Comparison of ENCODE assay signal across 17 mouse cellular contexts in genomic region chr4:154204532-154204931, GRCm38 (mm10). TPM values are rescaled to one million over a fixed set of nuclear protein-coding genes. Genes with fewer than 3 reads are reported as not detected.
DNase-seq lines count a peak whose midpoint lies in the region; ATAC-seq lines count a peak whose summit lies in the region.
"Had no signal": no experiment of that assay in that cellular context is flagged by ENCODE, and none has a peak within 500 bp of the region (broad histone marks: within the 10 kb centered on the region; RNA-seq: fewer than 3 reads in every experiment).

No protein-coding gene starts in this region.

- DNase-seq in hindbrain, embryonic 10.5 days (ENCODE audit: low spot score), result no peak
- no peak for DNase-seq in midbrain, embryonic 10.5 days (ENCODE audit: low spot score)
- DNase-seq in cerebellum, adult 8-10 months, result peak; percentile 87
- DNase-seq in embryonic facial prominence, embryonic 14.5 days (ENCODE audit: low spot score), result no peak
- no peak for DNase-seq in layer of hippocampus, postnatal 14 days (ENCODE audit: low spot score in 2 of 2)
- DNase-seq in right cerebral cortex, postnatal 36 days (ENCODE audit: low spot score in 2 of 2), result no peak
- DNase-seq: kidney, adult 8-10 months; layer of hippocampus, adult 9-11 months; lung, adult 2 months; thymus, adult 2 months had no signal

- no peaks in the 10 kb centered on the region; the same call in 1 of the 2 replicates for H3K27me3 ChIP-seq in hindbrain, embryonic 10.5 days (ENCODE audit: insufficient read depth, poor library complexity, severe bottlenecking)
- H3K27me3 ChIP-seq in hindbrain, embryonic 12.5 days, result no peaks in the 10 kb centered on the region
- no peaks in the 10 kb centered on the region for H3K27me3 ChIP-seq in midbrain, embryonic 10.5 days (ENCODE audit: low read depth, poor library complexity, severe bottlenecking)
- no peaks in the 10 kb centered on the region for H3K27me3 ChIP-seq in midbrain, embryonic 15.5 days (replicated peaks)
- no peaks in the 10 kb centered on the region for H3K27me3 ChIP-seq in embryonic facial prominence, embryonic 14.5 days (replicated peaks; ENCODE audit: control insufficient read depth, insufficient read depth, low read length)
- H3K27me3 ChIP-seq: embryonic facial prominence, embryonic 12.5 days; forebrain, embryonic 12.5 days; neural tube, embryonic 15.5 days had no signal

- no peaks in the 10 kb centered on the region for H3K36me3 ChIP-seq in hindbrain, embryonic 10.5 days
- no peaks in the 10 kb centered on the region for H3K36me3 ChIP-seq in hindbrain, embryonic 12.5 days
- H3K36me3 ChIP-seq in midbrain, embryonic 10.5 days, result no peaks in the 10 kb centered on the region
- H3K36me3 ChIP-seq in midbrain, embryonic 15.5 days (replicated peaks), result no peaks in the 10 kb centered on the region
- no peaks in the 10 kb centered on the region for H3K36me3 ChIP-seq in embryonic facial prominence, embryonic 14.5 days (ENCODE audit: control insufficient read depth, insufficient read depth, low read length)
- H3K36me3 ChIP-seq: embryonic facial prominence, embryonic 12.5 days; forebrain, embryonic 12.5 days; neural tube, embryonic 15.5 days had no signal

- H3K9ac ChIP-seq in hindbrain, embryonic 12.5 days, result no peak overlapping the region
- H3K9ac ChIP-seq in midbrain, embryonic 15.5 days, result no peak overlapping the region
- H3K9ac ChIP-seq in embryonic facial prominence, embryonic 14.5 days (ENCODE audit: low read depth, low read length), result peak overlapping the region; percentile 22; the same call in 1 of the 2 replicates
- H3K9ac ChIP-seq: embryonic facial prominence, embryonic 12.5 days; forebrain, embryonic 12.5 days; neural tube, embryonic 15.5 days had no signal

- 80% methylated on average over 7 of the region's 7 CpGs for WGBS in hindbrain, embryonic 10.5 days
- 76% methylated on average over 7 of the region's 7 CpGs for WGBS in hindbrain, embryonic 12.5 days
- WGBS in midbrain, embryonic 10.5 days, result 82% methylated on average over 7 of the region's 7 CpGs
- 77% methylated on average over 7 of the region's 7 CpGs for WGBS in midbrain, embryonic 15.5 days
- WGBS in embryonic facial prominence, embryonic 14.5 days, result 76% methylated on average over 7 of the region's 7 CpGs

- H3K4me2 ChIP-seq in hindbrain, embryonic 12.5 days (replicated peaks), result no peak overlapping the region
- H3K4me2 ChIP-seq in midbrain, embryonic 15.5 days, result no peak overlapping the region
- H3K4me2 ChIP-seq in embryonic facial prominence, embryonic 14.5 days (ENCODE audit: low read depth, low read length), result no peak overlapping the region
- H3K4me2 ChIP-seq: embryonic facial prominence, embryonic 12.5 days; forebrain, embryonic 12.5 days; neural tube, embryonic 15.5 days had no signal

- no peak for ATAC-seq in hindbrain, embryonic 12.5 days (ENCODE audit: low FRiP score)
- no peak for ATAC-seq in midbrain, embryonic 15.5 days (replicated peaks)
- no peak for ATAC-seq in embryonic facial prominence, embryonic 14.5 days (ENCODE audit: low read depth)

- H3K4me1 ChIP-seq in hindbrain, embryonic 10.5 days (replicated peaks), result peaks cover 48% of the 10 kb centered on the region
- H3K4me1 ChIP-seq in hindbrain, embryonic 12.5 days, result peaks cover 5% of the 10 kb centered on the region
- H3K4me1 ChIP-seq in midbrain, embryonic 10.5 days, result peaks cover 18% of the 10 kb centered on the region
- H3K4me1 ChIP-seq in midbrain, embryonic 15.5 days, result no peaks in the 10 kb centered on the region
- no peaks in the 10 kb centered on the region; the same call in 1 of the 2 replicates for H3K4me1 ChIP-seq in embryonic facial prominence, embryonic 14.5 days (ENCODE audit: control insufficient read depth, insufficient read depth, low read length)

- no peak overlapping the region for H3K4me3 ChIP-seq in hindbrain, embryonic 10.5 days
- H3K4me3 ChIP-seq in hindbrain, embryonic 12.5 days, result no peak overlapping the region
- H3K4me3 ChIP-seq in midbrain, embryonic 10.5 days, result no peak overlapping the region
- no peak overlapping the region for H3K4me3 ChIP-seq in midbrain, embryonic 15.5 days
- H3K4me3 ChIP-seq in embryonic facial prominence, embryonic 14.5 days (ENCODE audit: low read depth, low read length), result no peak overlapping the region
- H3K4me3 ChIP-seq: embryonic facial prominence, embryonic 12.5 days; forebrain, embryonic 12.5 days; neural tube, embryonic 15.5 days had no signal

- no peaks in the 10 kb centered on the region for H3K9me3 ChIP-seq in hindbrain, embryonic 10.5 days
- no peaks in the 10 kb centered on the region for H3K9me3 ChIP-seq in hindbrain, embryonic 12.5 days (replicated peaks)
- no peaks in the 10 kb centered on the region for H3K9me3 ChIP-seq in midbrain, embryonic 10.5 days (replicated peaks)
- no peaks in the 10 kb centered on the region for H3K9me3 ChIP-seq in midbrain, embryonic 15.5 days
- H3K9me3 ChIP-seq in embryonic facial prominence, embryonic 14.5 days (ENCODE audit: control insufficient read depth, low read length), result no peaks in the 10 kb centered on the region
- H3K9me3 ChIP-seq: embryonic facial prominence, embryonic 12.5 days; forebrain, embryonic 12.5 days; neural tube, embryonic 15.5 days had no signal

- H3K27ac ChIP-seq in hindbrain, embryonic 10.5 days, result peak overlapping the region; percentile 41; the same call in 1 of the 2 replicates
- H3K27ac ChIP-seq in hindbrain, embryonic 12.5 days, result no peak overlapping the region
- peak overlapping the region; percentile 17 for H3K27ac ChIP-seq in midbrain, embryonic 10.5 days (replicated peaks)
- no peak overlapping the region for H3K27ac ChIP-seq in midbrain, embryonic 15.5 days
- no peak overlapping the region for H3K27ac ChIP-seq in embryonic facial prominence, embryonic 14.5 days (replicated peaks; ENCODE audit: low read depth, low read length)
- H3K27ac ChIP-seq: embryonic facial prominence, embryonic 12.5 days; forebrain, embryonic 12.5 days; neural tube, embryonic 15.5 days had no signal

RNA-seq across cellular contexts. Expression of gene Megf6, which starts 34.0 kb away (rescaled TPM):
- polyA plus RNA-seq in hindbrain, embryonic 10.5 days (2016; fragmentation: Nextera tagmentation; extraction: Ambion mirVana), result 28.2 and 29.2 TPM in 2 replicates
- polyA plus RNA-seq in hindbrain, embryonic 12.5 days (2016; fragmentation: Nextera tagmentation; extraction: Ambion mirVana), result 38.6 and 43.7 TPM in 2 replicates
- 21.6 and 23.4 TPM in 2 replicates for polyA plus RNA-seq in midbrain, embryonic 10.5 days (2016; fragmentation: Nextera tagmentation; extraction: Ambion mirVana)
- polyA plus RNA-seq in midbrain, embryonic 15.5 days (2015; fragmentation: Nextera tagmentation; extraction: Ambion mirVana), result 9.4 and 9.5 TPM in 2 replicates
- 91.2 and 97.2 TPM in 2 replicates for polyA plus RNA-seq in embryonic facial prominence, embryonic 14.5 days (2014; fragmentation: Nextera tagmentation; extraction: Ambion mirVana)
- 10 to 100 TPM in 1 of 2 experiments, 1 to 10 TPM in 1; 9.4 to 11.6 TPM for total RNA-seq in layer of hippocampus, postnatal 14 days (2021)
- total RNA-seq: CH12.LX; monocyte, adult 5-6 weeks had no signal

RNA-seq across cellular contexts. Expression of gene Tprgl, which starts 44.1 kb away (rescaled TPM):
- 122 and 150 TPM in 2 replicates for polyA plus RNA-seq in hindbrain, embryonic 10.5 days (2016; fragmentation: Nextera tagmentation; extraction: Ambion mirVana)
- polyA plus RNA-seq in hindbrain, embryonic 12.5 days (2016; fragmentation: Nextera tagmentation; extraction: Ambion mirVana), result 154 and 159 TPM in 2 replicates
- polyA plus RNA-seq in midbrain, embryonic 10.5 days (2016; fragmentation: Nextera tagmentation; extraction: Ambion mirVana), result 120 and 129 TPM in 2 replicates
- 206 and 225 TPM in 2 replicates for polyA plus RNA-seq in midbrain, embryonic 15.5 days (2015; fragmentation: Nextera tagmentation; extraction: Ambion mirVana)
- 148 and 155 TPM in 2 replicates for polyA plus RNA-seq in embryonic facial prominence, embryonic 14.5 days (2014; fragmentation: Nextera tagmentation; extraction: Ambion mirVana)
- total RNA-seq in layer of hippocampus, postnatal 14 days (2021), result 100 to 1,000 TPM; 156 to 166 TPM

Comparison
In these comparisons a context has a peak if more than half of its experiments do, and no peak if none do; other contexts are left out.
1. H3K27ac ChIP-seq: peak in hindbrain, embryonic 10.5 days (single experiment) and midbrain, embryonic 10.5 days (single experiment); none in hindbrain, embryonic 12.5 days (single experiment), midbrain, embryonic 15.5 days (single experiment) and embryonic facial prominence, embryonic 14.5 days (single experiment).